Mouse (Mus musculus) cerebellum, adult 11 months (tissue): ENCODE results near the gene Gramd2.
"Not testable (repeated sequence)": the region's sequence is repeated elsewhere in the genome, so short reads cannot be mapped to it uniquely, and the experiment has no call there.

ENCODE experiments used
- DNase-seq: peaks from one replicate; pipeline ENCODE4 v3.0.0; 2022

Gene Gramd2

GRCm38 (mm10) chr9:59723791-59724442, 44.0 kb downstream of the Gramd2 start:
- DNase-seq, result peak; percentile 23

- DNase-seq, result no peak
Observed at GRCm38 (mm10) chr9:59725515-59725914, 45.6 kb downstream of the Gramd2 start.

- DNase-seq, result no peak
Observed at GRCm38 (mm10) chr9:59727569-59728286, 47.8 kb downstream of the Gramd2 start.

GRCm38 (mm10) chr9:59731136-59731535, 51.2 kb downstream of the Gramd2 start:
- DNase-seq, result no peak

GRCm38 (mm10) chr9:59733075-59733474, 53.1 kb downstream of the Gramd2 start:
- DNase-seq, result no peak

- no peak for DNase-seq
Observed at GRCm38 (mm10) chr9:59735394-59735793, 55.5 kb downstream of the Gramd2 start.

- DNase-seq, result no peak
Observed at GRCm38 (mm10) chr9:59740593-59740992, 60.6 kb downstream of the Gramd2 start.

GRCm38 (mm10) chr9:59743903-59744302, 64.0 kb downstream of the Gramd2 start:
- DNase-seq, result no peak

- no peak for DNase-seq
Observed at GRCm38 (mm10) chr9:59748387-59748786, 68.4 kb downstream of the Gramd2 start.

GRCm38 (mm10) chr9:59748969-59749368, 69.0 kb downstream of the Gramd2 start:
- peak; percentile 19 for DNase-seq

GRCm38 (mm10) chr9:59749581-59750265, 69.8 kb downstream of the Gramd2 start:
- peak; percentile 10 for DNase-seq

- DNase-seq, result peak; percentile 100
Observed at GRCm38 (mm10) chr9:59750267-59751065, 70.5 kb downstream of the Gramd2 start, which contains the start of the genes Senp8 and Myo9a. Gene Senp8, minus strand, starts transcription at chr9:59750710. Gene Myo9a, plus strand, starts transcription at chr9:59750896.

- DNase-seq, result no peak
Observed at GRCm38 (mm10) chr9:59751066-59751581, 71.2 kb downstream of the Gramd2 start.

- DNase-seq, result no peak
Observed at GRCm38 (mm10) chr9:59751966-59752365, 72.0 kb downstream of the Gramd2 start.

- no peak for DNase-seq
Observed at GRCm38 (mm10) chr9:59755199-59755598, 75.3 kb downstream of the Gramd2 start.

- not testable (repeated sequence) for DNase-seq
Observed at GRCm38 (mm10) chr9:59757016-59757415, 77.1 kb downstream of the Gramd2 start.

- no peak for DNase-seq
Observed at GRCm38 (mm10) chr9:59760515-59760914, 80.6 kb downstream of the Gramd2 start.

- DNase-seq, result not testable (repeated sequence)
Observed at GRCm38 (mm10) chr9:59766966-59767461, 87.1 kb downstream of the Gramd2 start.
